16 mouse cellular contexts compared by ENCODE assay signal in the genomic region with DNA sequence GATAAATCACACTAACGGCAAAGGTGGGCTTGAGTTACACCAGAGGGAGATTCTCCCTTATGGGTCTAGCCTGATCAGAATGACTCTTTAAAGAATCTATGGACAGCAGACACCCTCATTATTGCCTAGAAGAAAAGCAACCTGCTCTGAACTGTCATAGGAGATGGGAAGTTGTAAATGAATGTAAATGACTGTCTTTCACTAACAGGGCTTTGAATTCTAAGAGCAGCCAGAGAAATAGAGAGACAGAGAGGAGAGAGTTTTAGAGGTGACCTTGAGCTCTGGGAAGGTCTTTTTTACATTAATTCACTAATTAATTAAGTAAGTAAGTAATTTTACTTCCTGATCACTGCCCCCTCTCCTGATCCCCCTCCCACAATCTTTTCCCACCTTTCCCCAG.
"Had no signal": no experiment of that assay in that cellular context is flagged by ENCODE, and none has a peak within 500 bp of the region (broad histone marks: within the 10 kb centered on the region; RNA-seq: fewer than 3 reads in every experiment).

No protein-coding gene starts in this region.

- DNase-seq: heart, postnatal 10 days; heart, postnatal 14 days; heart, postnatal 36 days; heart, postnatal 4 days; kidney, adult 11 months; kidney, adult 18-20 months; kidney, adult 2 months; kidney, adult 8-10 months; kidney, adult 9 months; kidney, postnatal 10 days; kidney, postnatal 14 days; kidney, postnatal 25 days; kidney, postnatal 36 days; kidney, postnatal 4 days; layer of hippocampus, adult 9-11 months; layer of hippocampus, postnatal 36 days had no signal
